Mouse (Mus musculus): ENCODE data around the gene Csnk1e. TPM values are rescaled to one million over a fixed set of nuclear protein-coding genes. Genes with fewer than 3 reads are reported as not detected.
A peak's percentile ranks its signal among the peaks of the same experiment; 100 is the strongest.

Csnk1e gene
- polyA plus RNA-seq, 1 experiment from 2014 or later = 240 TPM

- no peaks in the 10 kb centered on the region; the same call in 1 of the 2 replicates for H3K9me3 ChIP-seq (ENCODE audit: control insufficient read depth, low read length)
- peaks cover 17% of the 10 kb centered on the region for H3K36me3 ChIP-seq (ENCODE audit: control insufficient read depth, insufficient read depth)
- H3K4me1 ChIP-seq (replicated peaks; ENCODE audit: control insufficient read depth, insufficient read depth, low read length) = peaks cover 56% of the 10 kb centered on the region
- no peak overlapping the region for H3K4me3 ChIP-seq (replicated peaks; ENCODE audit: low read length)
- peak overlapping the region; percentile 96 for H3K4me2 ChIP-seq (ENCODE audit: low read length)
- H3K27me3 ChIP-seq (replicated peaks; ENCODE audit: control insufficient read depth, insufficient read depth, low read length) = no peaks in the 10 kb centered on the region
- no peak for ATAC-seq
- H3K9ac ChIP-seq (replicated peaks; ENCODE audit: low read depth, low read length) = no peak overlapping the region
- WGBS = 78% methylated on average over 4 of the region's 4 CpGs
- no peak overlapping the region for H3K27ac ChIP-seq (ENCODE audit: low read length)
Observed at GRCm38 (mm10) chr15:79439386-79439785, 16.0 kb downstream of the Csnk1e start.

GRCm38 (mm10) chr15:79438816-79439215 lies 16.6 kb downstream of the Csnk1e start:
- no peak overlapping the region; the same call in 1 of the 2 replicates for H3K9ac ChIP-seq (replicated peaks; ENCODE audit: low read depth, low read length)
- H3K36me3 ChIP-seq (ENCODE audit: control insufficient read depth, insufficient read depth) = peaks cover 22% of the 10 kb centered on the region
- H3K9me3 ChIP-seq (ENCODE audit: control insufficient read depth, low read length) = no peaks in the 10 kb centered on the region; the same call in 1 of the 2 replicates
- WGBS = 76% methylated on average over 8 of the region's 8 CpGs
- no peak overlapping the region for H3K4me3 ChIP-seq (replicated peaks; ENCODE audit: low read length)
- peak overlapping the region; percentile 96; the same call in 1 of the 2 replicates for H3K4me2 ChIP-seq (ENCODE audit: low read length)
- no peak overlapping the region for H3K27ac ChIP-seq (ENCODE audit: low read length)
- no peak for ATAC-seq
- peaks cover 56% of the 10 kb centered on the region for H3K4me1 ChIP-seq (replicated peaks; ENCODE audit: control insufficient read depth, insufficient read depth, low read length)
- H3K27me3 ChIP-seq (replicated peaks; ENCODE audit: control insufficient read depth, insufficient read depth, low read length) = no peaks in the 10 kb centered on the region

GRCm38 (mm10) chr15:79438209-79438810 lies 17.1 kb downstream of the Csnk1e start:
- H3K27ac ChIP-seq (ENCODE audit: low read length) = no peak overlapping the region
- H3K9me3 ChIP-seq (ENCODE audit: control insufficient read depth, low read length) = no peaks in the 10 kb centered on the region; the same call in 1 of the 2 replicates
- peaks cover 23% of the 10 kb centered on the region for H3K36me3 ChIP-seq (ENCODE audit: control insufficient read depth, insufficient read depth)
- no peaks in the 10 kb centered on the region for H3K27me3 ChIP-seq (replicated peaks; ENCODE audit: control insufficient read depth, insufficient read depth, low read length)
- no peak overlapping the region for H3K4me3 ChIP-seq (replicated peaks; ENCODE audit: low read length)
- peak overlapping the region; percentile 96; the same call in 1 of the 2 replicates for H3K4me2 ChIP-seq (ENCODE audit: low read length)
- ATAC-seq = no peak
- 87% methylated on average over 6 of the region's 6 CpGs for WGBS
- no peak overlapping the region; the same call in 1 of the 2 replicates for H3K9ac ChIP-seq (replicated peaks; ENCODE audit: low read depth, low read length)
- H3K4me1 ChIP-seq (replicated peaks; ENCODE audit: control insufficient read depth, insufficient read depth, low read length) = peaks cover 56% of the 10 kb centered on the region

- peaks cover 23% of the 10 kb centered on the region for H3K36me3 ChIP-seq (ENCODE audit: control insufficient read depth, insufficient read depth)
- no peak overlapping the region for H3K9ac ChIP-seq (replicated peaks; ENCODE audit: low read depth, low read length)
- H3K9me3 ChIP-seq (ENCODE audit: control insufficient read depth, low read length) = no peaks in the 10 kb centered on the region; the same call in 1 of the 2 replicates
- no peak overlapping the region for H3K27ac ChIP-seq (ENCODE audit: low read length)
- H3K4me2 ChIP-seq (ENCODE audit: low read length) = no peak overlapping the region
- no peak for ATAC-seq
- H3K4me3 ChIP-seq (replicated peaks; ENCODE audit: low read length) = no peak overlapping the region
- H3K27me3 ChIP-seq (replicated peaks; ENCODE audit: control insufficient read depth, insufficient read depth, low read length) = no peaks in the 10 kb centered on the region
- 92% methylated on average over 12 of the region's 12 CpGs for WGBS
- H3K4me1 ChIP-seq (replicated peaks; ENCODE audit: control insufficient read depth, insufficient read depth, low read length) = peaks cover 58% of the 10 kb centered on the region
Observed at GRCm38 (mm10) chr15:79437541-79438208, 17.7 kb downstream of the Csnk1e start.

GRCm38 (mm10) chr15:79436481-79436921 lies 18.9 kb downstream of the Csnk1e start:
- ATAC-seq = no peak
- Histone ChIP-seq H3K4me2 (ENCODE audit: low read length) (no peak overlapping the region), H3K36me3 (ENCODE audit: control insufficient read depth, insufficient read depth) (peaks cover 23% of the 10 kb centered on the region), H3K27me3 (replicated peaks; ENCODE audit: control insufficient read depth, insufficient read depth, low read length) (no peaks in the 10 kb centered on the region), H3K9ac (replicated peaks; ENCODE audit: low read depth, low read length) (no peak overlapping the region), H3K9me3 (ENCODE audit: control insufficient read depth, low read length) (no peaks in the 10 kb centered on the region; the same call in 1 of the 2 replicates), H3K27ac (ENCODE audit: low read length) (no peak overlapping the region), H3K4me1 (replicated peaks; ENCODE audit: control insufficient read depth, insufficient read depth, low read length) (peaks cover 57% of the 10 kb centered on the region), H3K4me3 (replicated peaks; ENCODE audit: low read length) (no peak overlapping the region)
- WGBS = 69% methylated on average over 7 of the region's 7 CpGs

- no peak overlapping the region for H3K4me3 ChIP-seq (replicated peaks; ENCODE audit: low read length)
- no peak overlapping the region for H3K27ac ChIP-seq (ENCODE audit: low read length)
- peaks cover 31% of the 10 kb centered on the region for H3K36me3 ChIP-seq (ENCODE audit: control insufficient read depth, insufficient read depth)
- 45% methylated on average over 7 of the region's 7 CpGs for WGBS
- no peak for ATAC-seq
- no peak overlapping the region for H3K4me2 ChIP-seq (ENCODE audit: low read length)
- H3K9ac ChIP-seq (replicated peaks; ENCODE audit: low read depth, low read length) = no peak overlapping the region
- H3K27me3 ChIP-seq (replicated peaks; ENCODE audit: control insufficient read depth, insufficient read depth, low read length) = no peaks in the 10 kb centered on the region
- peaks cover 54% of the 10 kb centered on the region for H3K4me1 ChIP-seq (replicated peaks; ENCODE audit: control insufficient read depth, insufficient read depth, low read length)
- no peaks in the 10 kb centered on the region; the same call in 1 of the 2 replicates for H3K9me3 ChIP-seq (ENCODE audit: control insufficient read depth, low read length)
Observed at GRCm38 (mm10) chr15:79435191-79435671, 20.1 kb downstream of the Csnk1e start.

GRCm38 (mm10) chr15:79432892-79433291 lies 22.5 kb downstream of the Csnk1e start:
- 58% methylated on average over 21 of the region's 21 CpGs for WGBS
- peaks cover 43% of the 10 kb centered on the region for H3K36me3 ChIP-seq (ENCODE audit: control insufficient read depth, insufficient read depth)
- no peak overlapping the region for H3K4me2 ChIP-seq (ENCODE audit: low read length)
- no peaks in the 10 kb centered on the region; the same call in 1 of the 2 replicates for H3K9me3 ChIP-seq (ENCODE audit: control insufficient read depth, low read length)
- no peak for ATAC-seq
- no peak overlapping the region for H3K27ac ChIP-seq (ENCODE audit: low read length)
- H3K27me3 ChIP-seq (replicated peaks; ENCODE audit: control insufficient read depth, insufficient read depth, low read length) = no peaks in the 10 kb centered on the region
- no peak overlapping the region for H3K9ac ChIP-seq (replicated peaks; ENCODE audit: low read depth, low read length)
- peaks cover 30% of the 10 kb centered on the region for H3K4me1 ChIP-seq (replicated peaks; ENCODE audit: control insufficient read depth, insufficient read depth, low read length)
- H3K4me3 ChIP-seq (replicated peaks; ENCODE audit: low read length) = no peak overlapping the region

GRCm38 (mm10) chr15:79432328-79432727 lies 23.0 kb downstream of the Csnk1e start:
- Histone ChIP-seq H3K9me3 (ENCODE audit: control insufficient read depth, low read length) (no peaks in the 10 kb centered on the region; the same call in 1 of the 2 replicates), H3K4me3 (replicated peaks; ENCODE audit: low read length) (no peak overlapping the region), H3K4me1 (replicated peaks; ENCODE audit: control insufficient read depth, insufficient read depth, low read length) (peaks cover 25% of the 10 kb centered on the region), H3K9ac (replicated peaks; ENCODE audit: low read depth, low read length) (no peak overlapping the region), H3K36me3 (ENCODE audit: control insufficient read depth, insufficient read depth) (peaks cover 40% of the 10 kb centered on the region), H3K27me3 (replicated peaks; ENCODE audit: control insufficient read depth, insufficient read depth, low read length) (no peaks in the 10 kb centered on the region), H3K27ac (ENCODE audit: low read length) (no peak overlapping the region), H3K4me2 (ENCODE audit: low read length) (no peak overlapping the region)
- 94% methylated on average over 11 of the region's 11 CpGs for WGBS
- ATAC-seq = no peak

- H3K4me2 ChIP-seq (ENCODE audit: low read length) = no peak overlapping the region
- peaks cover 40% of the 10 kb centered on the region for H3K36me3 ChIP-seq (ENCODE audit: control insufficient read depth, insufficient read depth)
- H3K4me1 ChIP-seq (replicated peaks; ENCODE audit: control insufficient read depth, insufficient read depth, low read length) = peaks cover 20% of the 10 kb centered on the region
- no peak for ATAC-seq
- no peak overlapping the region for H3K27ac ChIP-seq (ENCODE audit: low read length)
- no peak overlapping the region for H3K4me3 ChIP-seq (replicated peaks; ENCODE audit: low read length)
- H3K9ac ChIP-seq (replicated peaks; ENCODE audit: low read depth, low read length) = no peak overlapping the region
- H3K27me3 ChIP-seq (replicated peaks; ENCODE audit: control insufficient read depth, insufficient read depth, low read length) = no peaks in the 10 kb centered on the region
- WGBS = 96% methylated on average over 7 of the region's 7 CpGs
- no peaks in the 10 kb centered on the region; the same call in 1 of the 2 replicates for H3K9me3 ChIP-seq (ENCODE audit: control insufficient read depth, low read length)
Observed at GRCm38 (mm10) chr15:79431925-79432324, 23.4 kb downstream of the Csnk1e start.

All from forebrain, embryonic 16.5 days (tissue).